Mouse (Mus musculus) gastrocnemius, postnatal 14 days (tissue): ENCODE results near the gene Hs3st6. TPM values are rescaled to one million over a fixed set of nuclear protein-coding genes. Genes with fewer than 3 reads are reported as not detected.

Experiments
- DNase-seq: peaks from one replicate; pipeline ENCODE4 v3.0.0; 2021; ENCODE audit warnings: mixed read lengths
- intact Hi-C: fragments of 180-260 bp; cut with DNase I; formaldehyde crosslinking; loops from one replicate; pipeline ENCODE4 v1.15.1; 2025; ENCODE audit warnings: low total_unique reads
- total RNA-seq, 2 experiments: library from RNA; stranded (reverse); gene quantifications; 2 replicates each; pipeline ENCODE4 v1.2.3; 2021

Hs3st6 gene
- total RNA-seq, 2 experiments from 2014 or later = not detected

DNA sequence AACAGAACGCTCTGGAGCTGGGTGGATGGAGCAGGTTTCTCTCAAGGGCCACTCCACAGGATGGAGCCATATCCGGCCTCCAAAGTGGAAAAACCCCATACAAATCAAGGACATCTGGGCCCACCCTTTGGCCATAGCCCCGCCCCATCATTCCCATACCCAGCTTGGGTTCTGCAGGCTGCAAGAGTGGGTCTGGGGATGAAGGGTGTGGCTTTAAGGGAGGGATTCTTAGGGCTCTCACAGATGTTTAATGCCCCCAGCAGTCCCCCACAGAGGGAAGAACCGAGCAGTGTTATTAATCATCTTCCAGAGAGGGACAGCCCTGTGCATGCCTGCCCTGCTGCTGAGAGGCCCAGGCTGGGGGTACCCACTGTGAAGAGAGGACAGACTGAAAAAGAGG is 5.8 kb upstream of the Hs3st6 start:
- intact Hi-C loops = loop anchor here (5.0 kb wide), 1 partner anchor 70 kb away; no protein-coding TSS in a partner anchor
- DNase-seq = no peak

DNA sequence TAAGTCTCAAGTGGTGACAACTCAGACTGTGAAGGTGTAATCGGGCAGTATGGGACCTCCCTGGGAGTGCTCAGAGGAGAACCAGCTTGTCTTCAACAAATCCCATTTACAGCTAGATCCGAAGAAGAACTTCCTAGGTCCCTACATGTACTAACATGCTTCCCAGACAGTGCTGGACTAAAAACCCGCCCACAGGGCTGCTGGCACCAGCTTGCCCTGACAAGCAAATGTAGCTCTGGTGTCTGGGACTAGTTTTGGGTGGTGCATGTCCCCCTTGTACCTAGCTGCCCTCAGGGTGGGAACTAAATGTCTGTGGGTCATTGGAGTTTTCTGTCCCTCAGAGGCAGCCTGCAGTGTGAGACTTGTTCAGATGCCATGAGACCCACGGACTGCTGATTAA is 1.3 kb upstream of the Hs3st6 start:
- intact Hi-C loops = no loop called here

DNA sequence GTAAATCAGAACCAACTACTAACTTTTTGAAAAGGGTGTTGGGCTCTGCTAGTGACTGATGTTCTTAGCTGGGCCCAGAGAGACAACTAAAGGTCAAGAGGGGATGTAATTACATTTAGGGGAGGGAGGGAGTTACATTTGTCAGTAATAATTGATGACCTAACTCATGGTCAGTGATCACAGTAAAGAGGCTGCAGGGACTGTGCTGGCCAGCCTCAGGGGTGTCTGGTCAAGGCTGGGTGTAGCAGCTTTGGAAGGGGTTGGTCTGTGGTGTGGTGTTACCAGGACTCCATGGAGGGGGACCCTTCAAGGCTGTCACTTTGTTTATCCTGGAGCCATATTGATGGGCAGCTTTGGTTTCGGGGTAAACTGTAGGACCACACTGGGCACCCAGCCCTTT is 4.6 kb downstream of the Hs3st6 start:
- intact Hi-C loops = no loop called here
- DNase-seq = no peak

More for the DNA sequence above, 1.3 kb upstream of the Hs3st6 start:
- DNase-seq = no peak

DNA sequence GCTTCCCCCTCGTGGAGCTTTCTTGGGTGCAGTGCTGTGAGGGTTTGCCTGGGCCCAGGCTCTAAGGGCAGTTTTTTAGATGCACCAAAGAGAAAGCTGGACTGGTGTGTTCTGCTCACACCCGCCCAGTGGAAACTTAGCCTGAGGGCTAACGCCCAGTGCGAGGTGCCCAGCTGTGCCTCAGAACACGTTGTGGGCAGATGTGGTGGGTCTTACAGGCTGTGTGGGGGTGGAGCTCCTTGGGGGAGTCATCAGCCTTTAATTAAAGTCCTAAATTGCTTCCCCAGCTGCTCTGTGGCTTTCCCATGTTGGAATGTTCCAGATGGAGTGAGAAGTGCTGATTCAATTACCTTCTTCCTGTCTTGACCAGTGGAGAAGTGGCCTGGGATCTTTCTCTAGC is 8.3 kb downstream of the Hs3st6 start:
- intact Hi-C loops = no loop called here
- DNase-seq = no peak

DNA sequence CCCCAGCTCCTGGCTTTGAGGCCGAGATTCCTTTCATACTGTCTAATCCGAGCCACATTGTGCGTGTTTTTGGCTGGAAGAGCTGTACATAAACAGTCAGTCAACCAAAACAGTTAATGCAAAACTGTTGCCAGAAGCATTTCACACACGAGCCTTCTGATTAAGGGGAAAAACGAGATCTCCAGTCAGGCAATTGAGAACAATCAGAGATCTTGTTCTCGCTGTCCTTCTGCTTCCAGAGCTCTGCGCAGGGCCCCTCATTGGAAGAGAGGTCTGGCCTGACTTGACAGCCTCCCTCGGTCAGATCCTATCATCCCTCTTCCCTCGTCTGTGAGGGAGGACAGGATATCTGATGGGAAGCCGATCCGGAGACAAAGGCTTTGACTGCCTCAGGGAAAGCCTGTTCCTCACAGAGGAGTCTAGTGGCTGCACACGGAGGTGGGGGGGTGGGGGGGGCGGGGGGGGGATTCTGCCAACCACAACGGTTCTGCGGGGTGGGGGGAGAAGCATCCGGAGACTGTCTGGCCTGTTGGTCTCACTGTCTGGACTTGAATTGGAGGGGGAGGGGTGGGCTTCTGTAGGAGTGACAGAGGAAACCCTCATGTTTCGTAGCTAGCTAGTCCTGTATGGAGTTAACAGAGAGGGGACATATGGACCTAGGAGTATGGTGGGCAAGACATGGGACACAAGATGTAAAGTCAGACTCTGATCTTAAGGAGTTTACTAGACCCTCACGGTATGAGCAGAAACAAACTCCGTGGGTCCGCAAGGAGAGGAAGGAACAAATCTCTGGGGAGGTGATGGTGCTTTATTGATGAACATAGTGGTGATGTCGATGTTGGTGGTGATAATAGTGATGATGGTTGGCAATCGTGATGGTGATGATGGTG is 12.5 kb downstream of the Hs3st6 start:
- intact Hi-C loops = no loop called here

DNA sequence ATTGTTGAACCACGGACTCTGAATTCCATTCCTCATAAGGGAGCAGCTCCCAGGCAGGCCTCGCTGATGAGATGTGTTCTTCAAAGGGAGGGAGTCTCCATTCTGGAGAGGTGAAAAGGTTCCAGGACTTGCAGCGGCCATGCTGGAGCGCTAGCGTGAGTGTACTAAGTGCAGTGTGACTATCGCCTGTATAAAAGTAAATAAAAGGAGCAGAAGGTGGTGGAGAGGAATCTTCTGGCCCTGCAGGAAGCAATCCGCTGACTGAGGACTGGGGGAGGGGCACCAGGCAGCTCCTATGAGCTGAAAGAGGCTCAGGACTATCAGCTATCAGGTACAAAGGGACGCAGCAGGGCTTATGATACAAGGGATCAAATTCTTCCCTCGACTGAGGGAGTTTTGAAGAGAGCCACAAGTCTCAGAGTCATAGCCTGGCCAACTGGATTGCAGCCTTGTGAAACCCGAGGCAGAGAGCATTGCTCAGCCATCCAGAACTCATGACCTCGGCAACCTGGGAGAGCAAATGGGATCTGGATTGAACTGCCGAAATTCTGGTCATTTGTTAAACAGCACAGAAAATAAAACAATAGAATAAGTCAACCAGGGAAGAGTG is 13.6 kb downstream of the Hs3st6 start:
- DNase-seq = no peak
- intact Hi-C loops = no loop called here

More for the DNA sequence above, 12.5 kb downstream of the Hs3st6 start:
- no peak for DNase-seq

DNA sequence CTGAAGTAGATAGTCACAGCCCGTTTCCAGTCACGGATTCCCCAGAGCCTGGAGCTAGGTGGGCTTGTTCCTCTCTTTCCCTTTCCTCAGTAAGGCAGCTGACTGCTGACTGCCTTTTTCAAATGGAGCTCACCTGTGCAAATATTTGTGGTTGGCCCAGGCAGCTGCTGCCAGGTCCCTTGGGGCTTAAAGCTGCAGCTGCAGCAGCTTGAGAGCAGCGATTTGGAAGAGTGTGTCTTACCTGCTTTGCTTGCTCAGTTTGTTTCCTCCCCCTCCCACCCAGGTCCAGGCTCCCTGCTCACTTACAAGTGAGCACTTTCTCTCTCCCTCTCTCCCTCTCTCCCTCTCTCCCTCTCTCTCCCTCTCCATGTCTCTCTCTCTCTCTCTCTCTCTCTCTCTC is 16.4 kb downstream of the Hs3st6 start:
- intact Hi-C loops = no loop called here
- DNase-seq = no peak

DNA sequence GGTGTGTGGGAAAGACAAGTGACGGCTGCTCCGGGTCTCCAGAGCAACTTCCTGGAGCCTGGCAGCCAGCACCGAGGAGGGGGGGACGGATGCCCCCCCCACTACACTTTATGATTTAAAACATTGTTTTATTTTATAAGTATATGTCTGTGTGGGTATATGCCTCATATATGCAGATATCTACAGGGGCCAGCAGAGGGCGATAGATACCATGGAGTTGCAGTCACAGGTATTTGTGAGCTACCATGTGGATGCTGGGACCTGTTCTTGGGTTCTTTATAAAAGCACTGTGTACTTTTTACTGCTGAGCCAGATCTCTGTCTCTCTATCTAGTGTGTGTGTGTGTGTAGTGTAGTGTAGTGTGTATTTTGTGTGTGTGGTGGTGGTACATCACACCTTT is 20.5 kb downstream of the Hs3st6 start:
- DNase-seq = no peak
- intact Hi-C loops = no loop called here

DNA sequence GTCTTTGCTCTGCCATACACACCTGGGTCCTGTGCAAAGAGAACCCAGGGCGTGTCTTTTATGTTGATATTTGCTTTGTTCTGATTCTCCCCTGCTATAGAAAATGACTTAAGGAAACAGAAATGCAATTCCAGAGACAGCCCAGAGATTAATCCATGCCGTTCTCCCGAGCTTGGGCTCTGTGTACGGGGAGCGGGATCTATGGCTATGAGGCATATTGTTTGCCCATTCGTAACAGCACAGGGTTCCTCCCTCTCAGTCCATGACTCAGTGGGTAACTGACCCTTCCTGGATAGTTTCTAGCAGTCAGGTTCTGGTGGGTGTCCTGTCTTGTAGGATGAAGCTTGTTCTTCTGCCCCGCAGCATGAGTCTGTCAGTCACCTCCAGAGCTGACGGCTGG is 22.4 kb downstream of the Hs3st6 start:
- intact Hi-C loops = no loop called here
- DNase-seq = no peak

DNA sequence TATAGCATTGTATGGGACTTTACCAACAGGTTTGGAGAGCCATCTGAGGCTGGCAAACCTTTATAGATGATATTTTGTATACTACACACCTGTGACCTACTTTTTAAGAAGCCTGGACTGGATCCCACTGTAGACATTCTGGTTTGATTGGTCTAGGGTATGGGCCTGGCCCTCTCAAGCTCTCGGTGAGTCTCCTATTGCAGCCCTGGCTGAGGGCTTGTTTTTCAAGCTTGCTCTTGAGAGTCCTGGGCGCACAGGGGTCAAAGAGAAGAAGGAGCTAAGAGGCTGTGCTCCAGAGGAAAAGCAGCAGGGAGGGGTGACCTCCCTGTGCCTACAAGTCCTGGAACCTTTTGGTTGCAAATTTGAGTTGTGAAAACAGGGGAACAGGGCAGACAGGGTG is 24.3 kb downstream of the Hs3st6 start:
- intact Hi-C loops = no loop called here
- DNase-seq = no peak

DNA sequence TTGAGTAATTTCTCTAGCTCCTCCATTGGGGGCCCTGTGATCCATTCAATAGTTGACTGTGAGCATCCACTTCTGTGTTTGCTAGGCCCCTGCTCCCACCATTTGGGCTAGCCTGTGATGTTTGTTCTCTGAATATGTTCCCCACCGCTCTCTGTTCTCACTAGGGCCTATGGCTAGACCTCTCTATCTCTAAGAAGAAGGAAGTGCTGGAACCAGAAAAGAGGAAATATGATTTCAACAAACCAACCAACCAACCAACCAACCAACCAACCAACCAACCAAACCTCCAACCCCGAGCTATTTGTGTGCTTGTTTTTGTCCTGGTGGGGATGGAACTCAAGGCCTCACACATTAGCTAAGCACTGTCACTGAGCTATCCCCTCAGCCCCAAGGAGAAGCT is 28.0 kb downstream of the Hs3st6 start:
- no peak for DNase-seq
- intact Hi-C loops = no loop called here

DNA sequence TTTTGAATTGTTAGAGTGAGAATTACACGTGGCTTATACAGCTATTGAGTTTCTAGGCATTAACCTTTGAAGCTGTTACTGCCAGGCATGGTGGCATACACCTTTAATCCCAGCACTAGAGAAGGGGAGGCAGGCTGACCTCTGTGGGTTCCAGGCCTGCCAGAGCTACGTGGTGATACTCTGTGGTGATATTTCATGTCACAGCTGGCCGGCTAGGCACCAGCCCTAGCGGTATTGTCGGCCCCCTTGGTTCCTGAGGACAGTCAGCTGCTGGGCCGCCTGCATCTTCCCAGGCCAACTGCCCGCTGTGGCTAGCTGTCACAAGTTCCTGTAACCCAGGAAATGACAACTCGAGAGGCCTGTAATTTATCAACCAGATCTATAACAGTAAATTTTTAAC is 39.4 kb downstream of the Hs3st6 start:
- intact Hi-C loops = no loop called here

DNA sequence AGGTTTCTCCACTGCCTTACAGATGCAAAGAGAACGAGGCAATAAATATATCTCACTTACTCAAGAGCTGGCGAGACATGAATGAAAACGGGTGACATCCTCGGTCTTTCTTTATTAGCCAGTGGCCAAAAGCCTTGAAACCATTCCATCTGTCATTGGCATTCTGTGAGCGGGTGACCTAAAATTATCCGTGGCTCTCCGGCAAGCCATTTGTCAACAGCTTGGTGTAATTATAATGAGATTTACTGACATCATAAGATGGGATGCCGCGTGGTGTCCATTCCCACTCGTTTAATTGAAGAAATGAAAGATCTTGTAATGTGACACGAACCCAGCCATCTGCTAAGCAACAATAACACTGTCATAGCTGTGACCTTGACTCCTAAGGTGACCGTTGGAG is 42.0 kb downstream of the Hs3st6 start:
- intact Hi-C loops = no loop called here
- DNase-seq = no peak

More for the DNA sequence above, 39.4 kb downstream of the Hs3st6 start:
- DNase-seq = no peak

DNA sequence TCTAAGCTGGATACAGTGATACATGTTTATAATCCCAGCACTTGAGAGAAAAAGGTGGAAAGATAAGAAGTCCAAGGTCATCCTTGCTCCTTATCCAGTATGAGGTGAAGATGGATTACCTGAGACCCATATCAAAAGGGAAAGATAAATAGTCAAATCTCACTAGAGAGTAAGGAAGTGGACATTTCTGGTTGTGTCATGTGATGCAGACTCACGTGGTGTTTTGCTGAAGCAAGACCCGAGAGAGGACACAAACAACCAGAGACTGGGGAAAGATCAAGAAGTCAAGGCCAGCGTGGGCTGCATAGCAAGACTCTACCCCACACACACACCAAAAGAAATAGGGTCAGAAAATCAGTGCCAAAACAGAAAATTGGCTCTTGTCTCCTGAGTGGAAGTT is 44.2 kb downstream of the Hs3st6 start:
- intact Hi-C loops = no loop called here
- DNase-seq = no peak

DNA sequence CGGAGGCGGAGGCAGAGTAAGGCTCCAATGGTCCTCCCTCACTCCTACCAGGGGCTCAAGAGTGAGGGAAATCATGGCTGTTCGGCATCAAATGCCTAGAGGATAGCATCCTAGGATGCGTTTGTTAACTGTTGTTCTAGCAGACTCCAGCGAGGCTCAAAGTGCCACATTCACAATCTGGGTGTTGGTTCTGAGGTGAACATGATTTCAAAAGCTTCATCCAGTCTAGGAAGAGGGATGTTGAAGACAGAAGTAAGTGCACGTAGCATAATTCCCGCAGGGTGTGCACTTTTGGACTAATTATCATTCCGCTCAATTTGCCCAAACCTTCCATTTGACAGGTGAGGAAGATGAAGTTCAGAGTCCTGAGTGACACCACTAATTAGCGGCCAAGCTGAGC is 45.4 kb downstream of the Hs3st6 start:
- DNase-seq = no peak
- intact Hi-C loops = no loop called here

DNA sequence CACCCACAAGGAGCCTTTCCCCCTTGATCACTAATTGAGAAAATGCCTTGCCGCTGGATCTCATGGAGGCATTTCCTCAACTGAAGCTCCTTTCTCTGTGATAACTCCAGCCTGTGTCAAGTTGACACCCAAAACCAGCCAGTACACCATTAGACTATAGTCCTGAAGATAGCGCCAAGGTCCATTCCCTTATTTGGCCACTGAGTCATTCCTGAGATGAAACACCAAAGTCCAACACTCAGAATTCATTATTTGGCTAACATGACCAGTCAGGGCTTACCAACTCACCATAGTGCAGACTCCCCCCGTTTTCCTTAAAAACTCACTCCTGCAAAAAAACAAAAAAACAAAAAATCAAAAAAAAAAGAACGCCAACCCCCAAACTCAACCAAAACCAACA is 46.7 kb downstream of the Hs3st6 start:
- no peak for DNase-seq
- intact Hi-C loops = no loop called here

DNA sequence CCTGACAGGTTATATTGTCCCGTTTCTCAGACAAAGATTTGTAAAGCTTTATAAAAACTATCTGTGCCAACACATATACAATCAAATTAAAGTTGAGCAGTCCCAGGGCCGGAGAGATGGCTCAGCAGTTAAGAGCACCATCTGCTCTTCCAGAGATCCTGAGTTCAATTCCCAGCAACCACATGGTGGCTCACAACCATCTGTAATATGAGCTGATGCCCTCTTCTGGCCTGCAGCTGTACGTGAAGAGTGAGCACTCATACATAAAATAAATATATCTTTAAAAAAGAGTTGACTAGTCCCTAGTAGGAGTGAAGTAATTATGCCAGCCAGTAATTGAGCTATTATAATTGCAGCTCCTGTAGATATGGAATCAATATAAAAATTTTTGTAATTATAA is 47.7 kb downstream of the Hs3st6 start:
- no peak for DNase-seq
- intact Hi-C loops = no loop called here

DNA sequence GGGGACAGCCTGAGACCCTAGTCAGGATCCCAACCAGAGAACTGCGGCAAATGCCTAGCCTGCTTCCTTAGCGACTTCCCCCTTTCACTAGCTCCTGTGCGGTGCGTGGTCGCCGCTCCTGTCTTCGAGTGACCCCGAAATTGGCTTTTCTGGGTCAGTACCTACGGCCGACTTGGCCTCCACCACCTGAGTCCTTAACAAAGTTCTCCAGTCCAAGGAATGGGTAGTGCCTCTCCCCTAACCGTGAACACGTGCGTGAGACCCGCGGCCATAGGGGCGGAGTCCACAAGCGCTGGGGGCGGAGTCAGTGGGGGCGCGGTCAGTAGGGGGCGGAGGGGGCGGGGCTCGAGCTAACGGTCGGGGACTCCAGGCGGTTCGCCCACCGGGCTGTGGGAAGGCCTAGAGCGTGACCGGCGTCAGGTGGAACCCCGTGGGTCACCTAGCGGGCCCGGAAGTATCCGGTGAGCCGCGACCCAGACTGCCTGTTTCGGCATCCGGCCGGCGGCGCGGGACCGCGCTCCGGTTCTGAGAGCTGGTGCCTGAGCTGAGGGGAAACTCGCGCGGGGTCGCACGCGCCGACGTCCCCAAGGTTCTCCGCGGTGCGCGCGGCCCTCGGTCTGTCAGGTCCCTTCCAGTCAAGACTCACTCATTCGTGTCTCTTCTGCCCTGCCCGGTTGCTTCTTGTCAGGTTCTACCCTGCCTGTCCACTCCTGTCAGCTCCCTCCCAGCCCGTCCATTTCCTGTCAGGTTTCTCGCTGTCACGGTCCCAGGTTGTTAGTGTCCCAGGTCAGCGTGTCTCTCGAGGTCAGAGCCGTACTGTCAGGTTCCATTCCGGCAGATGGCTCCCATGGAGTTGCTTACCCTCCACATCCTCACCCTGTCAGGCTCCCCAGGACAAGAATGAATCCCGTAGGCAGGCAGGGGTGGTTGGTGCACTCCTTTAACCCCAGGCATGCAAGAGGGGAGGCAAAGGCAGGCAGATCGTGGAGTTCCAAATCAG is 51.5 kb downstream of the Hs3st6 start, which contains the start of gene Meiob:
Gene Meiob, plus strand, starts transcription at position 338 of the 1,000 bp plus-strand sequence.
- peak; percentile 66 for DNase-seq
- intact Hi-C loops = no loop called here
